Mouse (Mus musculus) forebrain, embryonic 16.5 days (tissue): Measurements from ENCODE around the gene Gm5127. TPM values are rescaled to one million over a fixed set of nuclear protein-coding genes. Genes with fewer than 3 reads are reported as not detected.

Experiments
- ATAC-seq: fragments of 200-750 bp; cut with Nextera tagmentation; 2 replicates; pipeline ENCODE4 v1.8.0; 2017; ENCODE audit warnings: mild to moderate bottlenecking, moderate library complexity
- H3K27ac ChIP-seq: fragments of 300-500 bp; sonication (generic); 2 replicates; pipeline ENCODE4 v1.5.1; 2014; ENCODE audit warnings: low read length, control low read depth
- H3K27me3 ChIP-seq: fragments of 300-500 bp; sonication (generic); replicated peaks from 2 replicates; pipeline ENCODE4 v1.6.1; 2014; ENCODE audit warnings: low read length; ENCODE audit not compliant: control insufficient read depth, insufficient read depth
- H3K36me3 ChIP-seq: fragments of 300-500 bp; sonication (generic); 2 replicates; pipeline ENCODE4 v1.6.1; 2014; ENCODE audit not compliant: control insufficient read depth, insufficient read depth
- H3K4me1 ChIP-seq: fragments of 300-500 bp; sonication (generic); replicated peaks from 2 replicates; pipeline ENCODE4 v1.6.1; 2014; ENCODE audit warnings: low read length; ENCODE audit not compliant: control insufficient read depth, insufficient read depth
- H3K4me2 ChIP-seq: fragments of 300-500 bp; sonication (generic); 2 replicates; pipeline ENCODE4 v1.6.1; 2014; ENCODE audit warnings: mild to moderate bottlenecking, low read length, control low read depth
- H3K4me3 ChIP-seq: fragments of 300-500 bp; sonication (generic); replicated peaks from 2 replicates; pipeline ENCODE4 v1.5.1; 2014; ENCODE audit warnings: mild to moderate bottlenecking, low read length, control low read depth
- H3K9ac ChIP-seq: fragments of 300-500 bp; sonication (generic); replicated peaks from 2 replicates; pipeline ENCODE4 v1.6.1; 2014; ENCODE audit warnings: low read depth, low read length, control low read depth
- H3K9me3 ChIP-seq: fragments of 300-500 bp; sonication (generic); 2 replicates; pipeline ENCODE4 v1.6.1; 2016; ENCODE audit warnings: low read length; ENCODE audit not compliant: control insufficient read depth
- WGBS: fragments of 180-500 bp; shearing (Covaris S2); extraction: QIAGEN DNeasy Blood & Tissue Kit; methylation state at CpG from one replicate; pipeline ENCODE4 v1.1.7; 2014; 5-methylcytosine and 5-hydroxymethylcytosine counted together
- polyA plus RNA-seq: library from polyadenylated mRNA; unstranded; fragments of >200 nt; fragmentation: Nextera tagmentation; extraction: Ambion mirVana; gene quantifications from 2 replicates; pipeline ENCODE4 v1.2.1, GENCODE M21; 2015

Gm5127 gene
- 0.15 and 0.19 TPM in 2 replicates for polyA plus RNA-seq

DNA sequence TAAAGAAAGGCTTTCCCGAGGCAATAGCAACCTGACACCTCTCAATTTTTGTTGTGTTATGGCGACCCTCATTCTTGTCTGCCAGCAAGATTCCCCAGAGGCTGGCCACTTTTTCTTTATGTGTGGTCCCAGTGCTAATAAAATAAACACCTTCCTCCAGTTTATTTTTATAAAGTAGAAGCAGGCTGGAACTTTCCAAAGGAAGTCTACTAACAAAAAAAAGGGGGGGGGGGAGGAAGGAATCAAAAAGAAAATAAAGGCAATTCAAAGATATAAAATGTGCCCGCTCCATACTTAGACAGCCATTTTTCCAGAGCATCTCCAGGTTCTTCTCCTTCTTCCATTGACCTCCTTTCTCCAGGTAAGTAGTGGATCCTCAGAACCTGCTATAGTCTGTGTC, at the start of gene Gm5127:
Gene Gm5127, plus strand, starts transcription at position 301 of the 400 bp plus-strand sequence.
- ATAC-seq = no peak
- H3K4me3 ChIP-seq = no peak within 1 kb of the TSS
- no peak within 1 kb of the TSS for H3K9ac ChIP-seq
- no peaks in the 10 kb centered on the region for H3K27me3 ChIP-seq
- no peaks in the 10 kb centered on the region for H3K9me3 ChIP-seq
- WGBS = 68% methylated on average over 3 of the region's 3 CpGs
- no peak within 1 kb of the TSS for H3K27ac ChIP-seq
- H3K4me1 ChIP-seq = no peaks in the 10 kb centered on the region
- H3K4me2 ChIP-seq = no peak within 1 kb of the TSS
- H3K36me3 ChIP-seq = no peaks in the 10 kb centered on the region

- no peaks in the 10 kb centered on the region for H3K27me3 ChIP-seq
- no peak overlapping the region for H3K27ac ChIP-seq
- no peaks in the 10 kb centered on the region for H3K4me1 ChIP-seq
- no peak overlapping the region for H3K4me2 ChIP-seq
- H3K9me3 ChIP-seq = no peaks in the 10 kb centered on the region
- no peak overlapping the region for H3K9ac ChIP-seq
- no peak overlapping the region for H3K4me3 ChIP-seq
- no peaks in the 10 kb centered on the region for H3K36me3 ChIP-seq
- WGBS = 34% methylated on average over 3 of the region's 3 CpGs
- ATAC-seq = no peak
Observed at GRCm38 (mm10) chrX:106536359-106536758, 46.6 kb upstream of the Gm5127 start.

DNA sequence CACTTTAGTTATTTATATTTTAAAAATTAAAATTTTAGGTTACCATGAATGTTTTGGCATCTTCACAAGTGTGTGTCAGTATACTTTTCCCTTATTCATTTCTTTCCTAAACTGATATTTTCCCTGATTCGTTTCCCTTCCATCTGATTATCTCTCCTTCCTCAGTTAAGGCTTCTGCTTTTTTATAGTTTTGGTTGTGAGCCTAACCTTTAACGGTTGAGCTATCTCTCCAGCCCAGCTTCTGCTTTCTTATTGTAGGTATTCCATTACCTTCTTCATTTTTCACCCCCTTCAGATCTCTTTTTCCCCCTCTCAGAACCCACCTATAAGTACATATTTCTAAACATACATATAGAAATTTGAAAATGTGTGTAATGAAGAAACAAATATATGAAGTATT, 27.5 kb upstream of the Gm5127 start:
- H3K4me2 ChIP-seq = no peak overlapping the region
- H3K27me3 ChIP-seq = no peaks in the 10 kb centered on the region
- no peak overlapping the region for H3K9ac ChIP-seq
- no peaks in the 10 kb centered on the region for H3K4me1 ChIP-seq
- no peak overlapping the region for H3K27ac ChIP-seq
- no peak overlapping the region for H3K4me3 ChIP-seq
- no peaks in the 10 kb centered on the region for H3K9me3 ChIP-seq
- WGBS = 84% methylated on average over 2 of the region's 2 CpGs
- no peaks in the 10 kb centered on the region for H3K36me3 ChIP-seq
- no peak for ATAC-seq

DNA sequence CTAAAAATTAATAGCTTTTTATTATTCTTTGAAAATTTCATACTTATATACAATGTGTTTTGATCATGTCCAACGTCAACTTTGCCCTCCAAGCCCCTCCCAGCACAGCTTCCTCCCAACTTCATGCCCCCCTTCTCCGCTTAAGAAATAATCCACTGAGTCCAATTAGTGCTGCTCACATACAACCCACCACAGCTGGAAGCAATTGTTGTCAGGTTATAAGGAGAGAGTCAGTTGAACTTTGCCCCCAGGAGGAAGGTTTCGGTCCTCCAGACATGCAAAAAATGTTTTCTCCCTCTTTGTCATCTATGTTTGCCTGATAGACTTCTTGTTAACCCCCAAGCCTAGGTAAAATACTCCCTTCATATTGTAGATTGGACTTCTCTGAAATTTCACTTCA, 4.0 kb upstream of the Gm5127 start:
- Histone ChIP-seq H3K27me3 (no peaks in the 10 kb centered on the region), H3K27ac (no peak overlapping the region), H3K36me3 (no peaks in the 10 kb centered on the region), H3K4me2 (no peak overlapping the region), H3K9ac (no peak overlapping the region), H3K4me3 (no peak overlapping the region), H3K4me1 (no peaks in the 10 kb centered on the region), H3K9me3 (no peaks in the 10 kb centered on the region)
- WGBS = 38% methylated on average over 3 of the region's 3 CpGs
- ATAC-seq = no peak

- Histone ChIP-seq H3K4me3 (no peak overlapping the region), H3K27ac (no peak overlapping the region), H3K27me3 (no peaks in the 10 kb centered on the region), H3K36me3 (no peaks in the 10 kb centered on the region), H3K9me3 (no peaks in the 10 kb centered on the region), H3K4me2 (no peak overlapping the region), H3K4me1 (no peaks in the 10 kb centered on the region), H3K9ac (no peak overlapping the region)
- ATAC-seq = no peak
Observed at GRCm38 (mm10) chrX:106580410-106580809, 2.6 kb upstream of the Gm5127 start.

GRCm38 (mm10) chrX:106582197-106582596, 789 bp upstream of the Gm5127 start:
- no peak overlapping the region for H3K9ac ChIP-seq
- ATAC-seq = no peak
- H3K9me3 ChIP-seq = no peaks in the 10 kb centered on the region
- H3K27ac ChIP-seq = no peak overlapping the region
- H3K4me1 ChIP-seq = no peaks in the 10 kb centered on the region
- whole genome bisulfite sequencing = 44% methylated on average over 2 of the region's 2 CpGs
- H3K27me3 ChIP-seq = no peaks in the 10 kb centered on the region
- H3K4me3 ChIP-seq = no peak overlapping the region
- H3K4me2 ChIP-seq = no peak overlapping the region
- H3K36me3 ChIP-seq = no peaks in the 10 kb centered on the region

DNA sequence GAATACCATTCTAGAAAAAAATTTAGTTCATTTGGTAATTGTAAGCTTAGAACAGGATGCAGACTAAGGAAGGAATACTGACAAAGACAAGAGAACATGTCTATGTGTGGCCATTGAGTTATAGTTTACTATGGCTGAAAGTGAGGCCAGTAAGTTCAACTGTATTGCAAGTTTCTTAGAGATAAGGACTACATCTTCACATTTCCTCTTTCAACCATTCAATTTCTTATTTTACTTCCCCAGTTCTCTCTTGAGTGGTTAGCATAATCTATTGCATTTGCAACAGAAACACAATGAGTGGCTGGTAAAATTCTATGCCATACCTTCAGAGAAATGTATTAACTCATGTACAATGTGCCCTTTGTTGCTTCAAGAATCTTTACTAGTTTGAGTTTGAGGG, 10.9 kb downstream of the Gm5127 start:
- no peak for ATAC-seq
- no peaks in the 10 kb centered on the region for H3K9me3 ChIP-seq
- H3K27me3 ChIP-seq = no peaks in the 10 kb centered on the region
- H3K4me3 ChIP-seq = no peak overlapping the region
- H3K4me2 ChIP-seq = no peak overlapping the region
- H3K4me1 ChIP-seq = no peaks in the 10 kb centered on the region
- H3K36me3 ChIP-seq = no peaks in the 10 kb centered on the region
- no peak overlapping the region for H3K9ac ChIP-seq
- no peak overlapping the region for H3K27ac ChIP-seq

DNA sequence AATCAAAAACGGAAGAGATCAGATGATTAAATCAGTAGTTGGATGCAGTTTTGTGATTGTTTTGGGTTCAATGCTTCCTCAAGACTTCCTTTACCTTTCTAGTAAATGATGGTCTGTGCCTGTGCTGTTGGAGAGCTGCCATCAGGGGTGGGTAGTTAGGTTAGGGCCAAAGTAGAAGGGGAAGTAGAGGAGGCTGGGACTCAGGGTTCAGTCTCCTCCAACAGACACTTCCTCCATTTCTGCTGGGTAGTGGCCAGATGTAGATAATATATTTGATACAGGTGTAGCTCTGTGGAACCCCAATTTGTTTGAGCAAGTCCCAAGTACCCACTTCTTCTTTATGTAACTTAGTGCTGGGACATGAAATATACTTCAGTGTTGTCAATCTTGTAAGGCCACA, 12.9 kb downstream of the Gm5127 start:
- Histone ChIP-seq H3K36me3 (no peaks in the 10 kb centered on the region), H3K4me1 (no peaks in the 10 kb centered on the region), H3K9ac (no peak overlapping the region), H3K27me3 (no peaks in the 10 kb centered on the region), H3K4me3 (no peak overlapping the region), H3K9me3 (no peaks in the 10 kb centered on the region), H3K27ac (no peak overlapping the region), H3K4me2 (no peak overlapping the region)
- ATAC-seq = no peak
- 93% methylated on average over 1 of the region's 1 CpGs for WGBS

DNA sequence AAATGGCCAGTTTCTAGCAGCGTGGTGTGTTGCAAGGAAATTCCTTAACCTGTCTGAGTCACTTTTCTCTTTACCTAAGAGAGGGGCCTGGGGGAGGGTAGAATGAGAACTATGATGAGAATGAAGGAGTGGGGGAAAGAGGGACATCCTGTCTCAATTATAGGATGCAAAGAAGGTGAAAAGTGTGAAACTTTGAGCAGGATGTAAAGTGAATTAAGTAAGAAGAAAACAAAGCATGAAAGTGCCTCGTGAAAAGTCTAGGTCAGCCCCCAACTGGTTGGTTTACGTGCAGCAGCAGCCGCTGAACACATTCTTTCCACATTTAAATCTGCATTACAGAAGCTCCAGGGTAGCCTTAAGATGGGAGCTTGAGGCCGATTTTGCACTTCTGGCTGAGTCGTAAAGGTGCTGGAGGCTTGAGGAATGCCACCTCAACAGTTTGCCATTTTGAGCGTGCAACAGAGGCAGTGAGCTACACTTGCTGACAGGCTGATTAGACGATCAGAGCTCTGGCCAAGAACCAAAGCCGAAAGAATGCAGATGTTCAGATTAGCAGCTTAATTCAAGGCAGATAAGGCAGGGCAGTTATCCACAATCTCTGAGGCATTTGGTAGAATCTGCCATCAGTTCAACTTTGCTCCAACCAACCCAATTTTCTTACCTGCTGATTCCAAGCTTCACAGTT, 19.7 kb downstream of the Gm5127 start:
- H3K27me3 ChIP-seq = no peaks in the 10 kb centered on the region
- H3K4me1 ChIP-seq = no peaks in the 10 kb centered on the region
- H3K9ac ChIP-seq = no peak overlapping the region
- 15% methylated on average over 9 of the region's 9 CpGs for WGBS
- no peak overlapping the region for H3K4me2 ChIP-seq
- H3K27ac ChIP-seq = no peak overlapping the region
- no peak for ATAC-seq
- no peaks in the 10 kb centered on the region for H3K9me3 ChIP-seq
- no peak overlapping the region for H3K4me3 ChIP-seq
- no peaks in the 10 kb centered on the region for H3K36me3 ChIP-seq

DNA sequence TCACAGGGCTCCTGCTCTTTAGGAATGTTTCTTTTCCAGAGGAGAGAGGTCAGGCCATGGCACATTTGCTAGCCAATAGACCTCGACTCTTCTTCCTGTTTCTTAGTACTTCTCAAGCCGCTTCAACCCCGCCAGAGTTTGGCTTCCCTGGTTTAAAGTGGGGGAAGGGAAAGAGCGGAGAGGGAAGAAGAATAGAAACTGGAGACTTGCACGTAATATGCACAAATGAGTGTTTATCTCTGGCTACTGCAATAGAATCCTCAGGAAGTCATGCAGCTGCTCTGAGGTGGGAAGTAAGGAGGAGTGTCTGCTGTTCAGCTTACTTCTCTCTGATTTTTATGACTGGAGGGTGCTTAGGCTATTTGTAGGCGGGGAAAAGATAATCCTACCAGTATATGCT, 20.4 kb downstream of the Gm5127 start, which contains the start of gene Cysltr1:
Gene Cysltr1, minus strand, starts transcription at position 294 of the 400 bp plus-strand sequence.
- H3K4me3 ChIP-seq = no peak within 1 kb of the TSS
- 21% methylated on average over 6 of the region's 6 CpGs for WGBS
- ATAC-seq = no peak
- H3K4me1 ChIP-seq = no peaks in the 10 kb centered on the region
- H3K9me3 ChIP-seq = no peaks in the 10 kb centered on the region
- H3K27ac ChIP-seq = no peak within 1 kb of the TSS
- H3K27me3 ChIP-seq = no peaks in the 10 kb centered on the region
- no peaks in the 10 kb centered on the region for H3K36me3 ChIP-seq
- no peak within 1 kb of the TSS for H3K4me2 ChIP-seq
- no peak within 1 kb of the TSS for H3K9ac ChIP-seq
